Mouse (Mus musculus) CD4-positive, CD25-positive, alpha-beta regulatory T cell, adult 9 weeks (primary cell): ENCODE results near the gene Defb3. TPM values are rescaled to one million over a fixed set of nuclear protein-coding genes. Genes with fewer than 3 reads are reported as not detected.

Experiments used
- polyA plus RNA-seq: library from polyadenylated mRNA; unstranded; fragments of 100-300 nt; shearing (Covaris generic); gene quantifications from one replicate; pipeline ENCODE4 v1.2.1, GENCODE M21; 2017

Defb3 gene
- polyA plus RNA-seq = not detected

DNA sequence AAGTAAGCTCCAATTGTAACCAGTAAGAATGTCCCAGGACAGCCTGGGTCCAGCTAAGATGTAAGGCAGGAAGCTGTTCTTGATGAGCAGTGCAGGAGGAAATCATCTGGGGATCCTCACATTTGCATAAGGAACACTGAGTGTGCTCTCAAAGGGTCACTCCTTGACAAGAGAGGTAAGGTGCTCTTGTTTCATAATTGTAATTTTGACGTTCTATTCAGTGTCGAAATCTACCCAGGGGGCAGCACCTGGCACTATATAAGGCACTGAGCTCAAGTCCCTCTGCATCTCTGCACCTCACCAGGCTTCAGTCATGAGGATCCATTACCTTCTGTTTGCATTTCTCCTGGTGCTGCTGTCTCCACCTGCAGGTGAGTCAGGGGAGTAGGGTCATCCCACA, at the start of gene Defb3:
TSS of gene Defb3 (plus strand) at position 301 of the 400 bp plus-strand sequence.

DNA sequence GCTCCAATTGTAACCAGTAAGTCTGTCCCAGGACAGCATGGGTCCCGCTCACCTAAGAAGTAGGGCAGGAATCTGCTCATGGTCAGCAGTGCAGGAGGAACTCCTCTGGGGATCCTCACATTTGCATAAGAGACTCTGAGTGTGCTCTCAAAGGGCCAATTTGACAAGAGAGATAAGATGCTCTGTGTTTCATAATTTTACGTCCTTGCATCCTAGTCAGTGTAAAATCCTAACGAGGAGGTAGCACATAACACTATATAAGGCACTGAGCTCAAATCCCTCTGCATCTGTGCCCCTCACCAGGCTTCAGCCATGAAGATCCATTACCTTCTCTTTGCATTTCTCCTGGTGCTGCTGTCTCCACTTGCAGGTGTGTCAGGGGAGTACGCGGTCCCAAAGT, 45.9 kb upstream of the Defb3 start, which contains the start of gene Defb5:
TSS of gene Defb5 (plus strand) at position 301 of the 400 bp plus-strand sequence.

Other genes with a start within 250 kb of the Defb3 start
- not detected for gene Defb39, start 228.6 kb upstream of the Defb3 start, polyA plus RNA-seq
- not detected for gene Defb12, start 178.5 kb upstream of the Defb3 start, polyA plus RNA-seq
- not detected for gene Defb34, start 169.6 kb upstream of the Defb3 start, polyA plus RNA-seq
- gene Gm45826, start 152.6 kb upstream of the Defb3 start, polyA plus RNA-seq = not detected
- gene Defb14, start 99.0 kb upstream of the Defb3 start, polyA plus RNA-seq = not detected
- gene Defb4, start 94.7 kb upstream of the Defb3 start, polyA plus RNA-seq = not detected
- gene Defb6, start 67.9 kb upstream of the Defb3 start, polyA plus RNA-seq = not detected
- gene Defb46, start 53.4 kb upstream of the Defb3 start, polyA plus RNA-seq = not detected
- not detected for gene Defb5, start 45.8 kb upstream of the Defb3 start, polyA plus RNA-seq
- gene Defb8, start 154.2 kb downstream of the Defb3 start, polyA plus RNA-seq = not detected
- gene Defb7, start 201.7 kb downstream of the Defb3 start, polyA plus RNA-seq = not detected